Mouse (Mus musculus) cortical plate, adult 2 months (tissue): Measurements from ENCODE around the gene Adamts14.

Experiments used
- CTCF ChIP-seq: fragments of 200-500 bp; IDR thresholded peaks from 2 replicates; pipeline ENCODE4 v1.5.1; 2011; ENCODE audit warnings: mild to moderate bottlenecking, control low read depth, low read length; ENCODE audit not compliant: insufficient read depth; ENCODE audit errors: extremely low read depth
- POLR2A ChIP-seq: fragments of 200-500 bp; IDR thresholded peaks from 2 replicates; pipeline ENCODE4 v1.6.1; 2011; ENCODE audit warnings: mild to moderate bottlenecking, low read length, control low read depth; ENCODE audit not compliant: insufficient read depth; ENCODE audit errors: extremely low read depth

DNA sequence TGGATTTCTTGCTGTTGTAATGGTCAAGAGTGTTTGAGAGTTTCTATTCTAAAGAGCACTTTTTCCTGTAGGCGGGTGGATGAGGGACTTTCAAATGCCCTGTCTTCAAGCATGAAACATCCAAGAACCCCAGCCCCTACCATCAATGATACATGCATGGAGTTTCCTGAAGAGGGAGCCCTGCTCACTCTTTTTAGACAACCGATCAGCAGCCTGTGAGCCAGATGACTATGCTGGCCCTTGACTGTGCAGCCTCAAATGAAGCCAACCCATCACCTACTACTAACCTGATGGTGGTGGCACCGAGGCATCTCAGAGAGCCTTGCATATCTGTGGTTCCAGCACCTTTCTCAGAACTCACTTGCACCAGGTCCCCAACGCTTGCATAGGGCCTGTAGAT is 100.7 kb downstream of the Adamts14 start:
- no peak for TF ChIP-seq CTCF
- no peak for TF ChIP-seq POLR2A
